Mouse (Mus musculus) heart, embryonic 13.5 days (tissue): Measurements from ENCODE around the gene Rexo2. TPM values are rescaled to one million over a fixed set of nuclear protein-coding genes. Genes with fewer than 3 reads are reported as not detected.

ENCODE experiments used
- ATAC-seq: fragments of 200-750 bp; cut with Nextera tagmentation; 2 replicates; pipeline ENCODE4 v1.8.0; 2017; ENCODE audit warnings: moderate TSS enrichment; ENCODE audit not compliant: insufficient number of reproducible peaks, low FRiP score, low TSS enrichment; ENCODE audit errors: extremely low read depth
- H3K27ac ChIP-seq: fragments of 300-500 bp; sonication (generic); replicated peaks from 2 replicates; pipeline ENCODE4 v1.5.1; 2015; ENCODE audit warnings: moderate library complexity, mild to moderate bottlenecking, inconsistent platforms
- H3K27me3 ChIP-seq: fragments of 300-500 bp; sonication (generic); replicated peaks from 2 replicates; pipeline ENCODE4 v1.6.1; 2015; ENCODE audit warnings: mild to moderate bottlenecking, inconsistent platforms
- H3K36me3 ChIP-seq: fragments of 300-500 bp; sonication (generic); 2 replicates; pipeline ENCODE4 v1.6.1; 2015; ENCODE audit warnings: mild to moderate bottlenecking, inconsistent platforms
- H3K4me1 ChIP-seq: fragments of 300-500 bp; sonication (generic); 2 replicates; pipeline ENCODE4 v1.6.1; 2015; ENCODE audit warnings: inconsistent platforms
- H3K4me2 ChIP-seq: fragments of 300-500 bp; sonication (generic); 2 replicates; pipeline ENCODE4 v1.6.1; 2015; ENCODE audit warnings: inconsistent platforms, mild to moderate bottlenecking, moderate library complexity
- H3K4me3 ChIP-seq: fragments of 300-500 bp; sonication (generic); 2 replicates; pipeline ENCODE4 v1.5.1; 2015; ENCODE audit warnings: moderate library complexity, mild to moderate bottlenecking, inconsistent platforms
- H3K9ac ChIP-seq: fragments of 300-500 bp; sonication (generic); 2 replicates; pipeline ENCODE4 v1.6.1; 2015; ENCODE audit warnings: inconsistent platforms, mild to moderate bottlenecking, moderate library complexity
- H3K9me3 ChIP-seq: fragments of 300-500 bp; sonication (generic); 2 replicates; pipeline ENCODE4 v1.6.1; 2016; ENCODE audit warnings: inconsistent platforms
- WGBS: fragments of 180-500 bp; shearing (Covaris S2); methylation state at CpG from one replicate; pipeline ENCODE4 v1.1.7; 2015; ENCODE audit warnings: mixed read lengths; 5-methylcytosine and 5-hydroxymethylcytosine counted together
- microRNA-seq: library from miRNA; unstranded; fragments of <30 nt; microRNA quantifications from one replicate; pipeline ENCODE4, GENCODE M21; 2016
- polyA plus RNA-seq: library from polyadenylated mRNA; unstranded; fragments of >200 nt; fragmentation: Nextera tagmentation; extraction: Ambion mirVana; gene quantifications from 2 replicates; pipeline ENCODE4 v1.2.1, GENCODE M21; 2015

Gene Rexo2
- polyA plus RNA-seq, 1 experiment from 2014 or later: 92.2 TPM

GRCm38 (mm10) chr9:48427176-48427575 is 53.2 kb downstream of the Rexo2 start:
- Histone ChIP-seq H3K27me3 (no peaks in the 10 kb centered on the region), H3K27ac (no peak overlapping the region), H3K4me3 (no peak overlapping the region), H3K9me3 (no peaks in the 10 kb centered on the region), H3K36me3 (no peaks in the 10 kb centered on the region), H3K9ac (no peak overlapping the region), H3K4me2 (no peak overlapping the region), H3K4me1 (no peaks in the 10 kb centered on the region)
- 83% methylated on average over 7 of the region's 7 CpGs for WGBS
- no peak for ATAC-seq

GRCm38 (mm10) chr9:48423256-48423655 is 57.2 kb downstream of the Rexo2 start:
- WGBS: 30% methylated on average over 1 of the region's 1 CpGs
- Histone ChIP-seq H3K4me1 (no peaks in the 10 kb centered on the region), H3K4me2 (no peak overlapping the region), H3K9me3 (no peaks in the 10 kb centered on the region), H3K27ac (no peak overlapping the region), H3K4me3 (no peak overlapping the region), H3K9ac (no peak overlapping the region), H3K27me3 (no peaks in the 10 kb centered on the region), H3K36me3 (no peaks in the 10 kb centered on the region)
- no peak for ATAC-seq

GRCm38 (mm10) chr9:48422382-48422781 is 58.0 kb downstream of the Rexo2 start:
- Histone ChIP-seq H3K27ac (no peak overlapping the region), H3K4me1 (no peaks in the 10 kb centered on the region), H3K9ac (no peak overlapping the region), H3K4me3 (no peak overlapping the region), H3K27me3 (no peaks in the 10 kb centered on the region), H3K4me2 (no peak overlapping the region), H3K36me3 (no peaks in the 10 kb centered on the region), H3K9me3 (no peaks in the 10 kb centered on the region)
- WGBS: 80% methylated on average over 8 of the region's 8 CpGs
- no peak for ATAC-seq

- H3K27ac ChIP-seq: no peak overlapping the region
- no peak for ATAC-seq
- no peaks in the 10 kb centered on the region for H3K9me3 ChIP-seq
- H3K27me3 ChIP-seq: no peaks in the 10 kb centered on the region
- H3K4me2 ChIP-seq: no peak overlapping the region
- H3K4me3 ChIP-seq: no peak overlapping the region
- H3K36me3 ChIP-seq: no peaks in the 10 kb centered on the region
- 72% methylated on average over 2 of the region's 2 CpGs for WGBS
- H3K4me1 ChIP-seq: no peaks in the 10 kb centered on the region
- no peak overlapping the region for H3K9ac ChIP-seq
Observed at GRCm38 (mm10) chr9:48421561-48421960, 58.9 kb downstream of the Rexo2 start.

GRCm38 (mm10) chr9:48421029-48421428 is 59.4 kb downstream of the Rexo2 start:
- no peaks in the 10 kb centered on the region for H3K9me3 ChIP-seq
- WGBS: 47% methylated on average over 2 of the region's 2 CpGs
- H3K27me3 ChIP-seq: no peaks in the 10 kb centered on the region
- no peak overlapping the region for H3K4me3 ChIP-seq
- H3K9ac ChIP-seq: no peak overlapping the region
- no peak overlapping the region for H3K4me2 ChIP-seq
- H3K4me1 ChIP-seq: no peaks in the 10 kb centered on the region
- no peak for ATAC-seq
- no peak overlapping the region for H3K27ac ChIP-seq
- no peaks in the 10 kb centered on the region for H3K36me3 ChIP-seq

GRCm38 (mm10) chr9:48420437-48420836 is 60.0 kb downstream of the Rexo2 start:
- no peaks in the 10 kb centered on the region for H3K27me3 ChIP-seq
- no peak overlapping the region for H3K27ac ChIP-seq
- no peak overlapping the region for H3K4me3 ChIP-seq
- H3K4me2 ChIP-seq: no peak overlapping the region
- 75% methylated on average over 7 of the region's 7 CpGs for WGBS
- H3K9me3 ChIP-seq: no peaks in the 10 kb centered on the region
- no peak for ATAC-seq
- no peaks in the 10 kb centered on the region for H3K36me3 ChIP-seq
- no peak overlapping the region for H3K9ac ChIP-seq
- no peaks in the 10 kb centered on the region for H3K4me1 ChIP-seq

- 52% methylated on average over 8 of the region's 8 CpGs for WGBS
- Histone ChIP-seq H3K36me3 (no peaks in the 10 kb centered on the region), H3K4me2 (no peak overlapping the region), H3K27me3 (no peaks in the 10 kb centered on the region), H3K4me3 (no peak overlapping the region), H3K4me1 (no peaks in the 10 kb centered on the region), H3K9ac (no peak overlapping the region), H3K9me3 (no peaks in the 10 kb centered on the region), H3K27ac (no peak overlapping the region)
- no peak for ATAC-seq
Observed at GRCm38 (mm10) chr9:48418829-48419228, 61.6 kb downstream of the Rexo2 start.

Small RNAs within 50 kb of the gene (microRNA-seq; reads per million reads assigned to microRNA genes)
- not detected for gene Gm23653

Other genes with a start within 250 kb of the Rexo2 start
- gene Nxpe2, start 127.2 kb downstream of the Rexo2 start, polyA plus RNA-seq: 2.8 and 4.7 TPM in 2 replicates
- 80.1 and 86.7 TPM in 2 replicates for gene Rbm7, start 14.7 kb upstream of the Rexo2 start, polyA plus RNA-seq
- 27.4 and 29.4 TPM in 2 replicates for gene Gm5617, start 14.8 kb upstream of the Rexo2 start, polyA plus RNA-seq
- 3.1 and 3.4 TPM in 2 replicates for gene Nnmt, start 124.5 kb upstream of the Rexo2 start, polyA plus RNA-seq